Mouse (Mus musculus) limb, embryonic 15.5 days (tissue): ENCODE results near the gene Vmn2r89. TPM values are rescaled to one million over a fixed set of nuclear protein-coding genes. Genes with fewer than 3 reads are reported as not detected.
"Not testable (repeated sequence)": the region's sequence is repeated elsewhere in the genome, so short reads cannot be mapped to it uniquely, and the experiment has no call there.

Experiments used
- ATAC-seq: fragments of 200-750 bp; cut with Nextera tagmentation; 2 replicates; pipeline ENCODE4 v1.8.0; 2017; ENCODE audit warnings: low read depth, moderate TSS enrichment; ENCODE audit not compliant: insufficient number of reproducible peaks, low FRiP score, low TSS enrichment
- H3K27ac ChIP-seq: fragments of 300-500 bp; sonication (generic); 2 replicates; pipeline ENCODE4 v1.5.1; 2015; ENCODE audit warnings: moderate library complexity, mild to moderate bottlenecking, inconsistent platforms
- H3K27me3 ChIP-seq: fragments of 300-500 bp; sonication (generic); 2 replicates; pipeline ENCODE4 v1.6.1; 2015; ENCODE audit warnings: inconsistent platforms
- H3K36me3 ChIP-seq: fragments of 300-500 bp; sonication (generic); 2 replicates; pipeline ENCODE4 v1.6.1; 2015; ENCODE audit warnings: inconsistent platforms
- H3K4me1 ChIP-seq: fragments of 300-500 bp; sonication (generic); 2 replicates; pipeline ENCODE4 v1.6.1; 2015; ENCODE audit warnings: inconsistent platforms
- H3K4me2 ChIP-seq: fragments of 300-500 bp; sonication (generic); 2 replicates; pipeline ENCODE4 v1.6.1; 2015; ENCODE audit warnings: mild to moderate bottlenecking, inconsistent platforms
- H3K4me3 ChIP-seq: fragments of 300-500 bp; sonication (generic); 2 replicates; pipeline ENCODE4 v1.5.1; 2015; ENCODE audit warnings: mild to moderate bottlenecking, inconsistent platforms
- H3K9ac ChIP-seq: fragments of 300-500 bp; sonication (generic); 2 replicates; pipeline ENCODE4 v1.6.1; 2015; ENCODE audit warnings: inconsistent platforms
- H3K9me3 ChIP-seq: fragments of 300-500 bp; sonication (generic); 2 replicates; pipeline ENCODE4 v1.6.1; 2016; ENCODE audit warnings: inconsistent platforms
- WGBS: fragments of 180-500 bp; shearing (Covaris S2); methylation state at CpG from one replicate; pipeline ENCODE4 v1.1.7; 2015; 5-methylcytosine and 5-hydroxymethylcytosine counted together
- polyA plus RNA-seq: library from polyadenylated mRNA; unstranded; fragments of >200 nt; fragmentation: Nextera tagmentation; extraction: Ambion mirVana; gene quantifications from 2 replicates; pipeline ENCODE4 v1.2.1, GENCODE M21; 2015

Gene Vmn2r89
- polyA plus RNA-seq: not detected in 2 replicates

GRCm38 (mm10) chr14:51451557-51451956 lies at the start of gene Vmn2r89:
Gene Vmn2r89, plus strand, starts transcription at chr14:51451857.
- WGBS: 70% methylated on average over 2 of the region's 2 CpGs
- H3K27me3 ChIP-seq, ATAC-seq, H3K9me3 ChIP-seq, H3K27ac ChIP-seq, H3K36me3 ChIP-seq, H3K4me3 ChIP-seq, H3K9ac ChIP-seq, H3K4me2 ChIP-seq, H3K4me1 ChIP-seq: not testable (repeated sequence)

- H3K27ac ChIP-seq: no peak within 1 kb of the TSS
- no peaks in the 10 kb centered on the region for H3K36me3 ChIP-seq
- ATAC-seq: no peak
- no peaks in the 10 kb centered on the region for H3K27me3 ChIP-seq
- no peaks in the 10 kb centered on the region for H3K9me3 ChIP-seq
- H3K9ac ChIP-seq: no peak within 1 kb of the TSS
- no peaks in the 10 kb centered on the region for H3K4me1 ChIP-seq
- H3K4me3 ChIP-seq: no peak within 1 kb of the TSS
- H3K4me2 ChIP-seq: no peak within 1 kb of the TSS
- WGBS: 77% methylated on average over 1 of the region's 1 CpGs
Observed at GRCm38 (mm10) chr14:51410520-51410919, 41.1 kb upstream of the Vmn2r89 start, which contains the start of gene Vmn2r88. Gene Vmn2r88, plus strand, starts transcription at chr14:51410820.

GRCm38 (mm10) chr14:51423885-51424284 lies 27.8 kb upstream of the Vmn2r89 start:
- Histone ChIP-seq H3K4me2 (no peak overlapping the region), H3K4me1 (no peaks in the 10 kb centered on the region), H3K27me3 (no peaks in the 10 kb centered on the region), H3K36me3 (no peaks in the 10 kb centered on the region), H3K27ac (no peak overlapping the region), H3K9ac (no peak overlapping the region), H3K9me3 (no peaks in the 10 kb centered on the region), H3K4me3 (no peak overlapping the region)
- 53% methylated on average over 2 of the region's 2 CpGs for WGBS
- no peak for ATAC-seq

GRCm38 (mm10) chr14:51430138-51430537 lies 21.5 kb upstream of the Vmn2r89 start:
- H3K27me3 ChIP-seq, H3K9ac ChIP-seq, H3K9me3 ChIP-seq, H3K4me2 ChIP-seq, H3K36me3 ChIP-seq, H3K4me3 ChIP-seq, H3K27ac ChIP-seq, ATAC-seq, H3K4me1 ChIP-seq: not testable (repeated sequence)

GRCm38 (mm10) chr14:51434546-51434945 lies 17.1 kb upstream of the Vmn2r89 start:
- H3K36me3 ChIP-seq: no peaks in the 10 kb centered on the region
- no peak overlapping the region for H3K27ac ChIP-seq
- H3K4me3 ChIP-seq: no peak overlapping the region
- H3K27me3 ChIP-seq: no peaks in the 10 kb centered on the region
- 92% methylated on average over 16 of the region's 16 CpGs for WGBS
- ATAC-seq: no peak
- no peaks in the 10 kb centered on the region for H3K9me3 ChIP-seq
- no peak overlapping the region for H3K9ac ChIP-seq
- H3K4me1 ChIP-seq: no peaks in the 10 kb centered on the region
- no peak overlapping the region for H3K4me2 ChIP-seq

- Histone ChIP-seq H3K36me3 (no peaks in the 10 kb centered on the region), H3K9ac (no peak overlapping the region), H3K9me3 (no peaks in the 10 kb centered on the region), H3K27me3 (no peaks in the 10 kb centered on the region), H3K4me3 (no peak overlapping the region), H3K4me2 (no peak overlapping the region), H3K27ac (no peak overlapping the region), H3K4me1 (no peaks in the 10 kb centered on the region)
- ATAC-seq: peak; percentile 55; the same call in 1 of the 2 replicates
- 97% methylated on average over 26 of the region's 26 CpGs for WGBS
Observed at GRCm38 (mm10) chr14:51435020-51435419, 16.6 kb upstream of the Vmn2r89 start.

GRCm38 (mm10) chr14:51438955-51439354 lies 12.7 kb upstream of the Vmn2r89 start:
- WGBS: 88% methylated on average over 4 of the region's 4 CpGs
- Histone ChIP-seq H3K4me2 (no peak overlapping the region), H3K27ac (no peak overlapping the region), H3K4me1 (no peaks in the 10 kb centered on the region), H3K4me3 (no peak overlapping the region), H3K27me3 (no peaks in the 10 kb centered on the region), H3K9me3 (no peaks in the 10 kb centered on the region), H3K9ac (no peak overlapping the region), H3K36me3 (no peaks in the 10 kb centered on the region)
- ATAC-seq: no peak

GRCm38 (mm10) chr14:51480278-51480677 lies 28.6 kb downstream of the Vmn2r89 start:
- WGBS: 85% methylated on average over 10 of the region's 10 CpGs
- not testable (repeated sequence) for H3K27ac ChIP-seq, ATAC-seq

GRCm38 (mm10) chr14:51481332-51482015 lies 29.8 kb downstream of the Vmn2r89 start:
- ATAC-seq, H3K4me2 ChIP-seq, H3K4me3 ChIP-seq, H3K36me3 ChIP-seq, H3K9ac ChIP-seq, H3K9me3 ChIP-seq, H3K4me1 ChIP-seq, H3K27me3 ChIP-seq, H3K27ac ChIP-seq: not testable (repeated sequence)
- WGBS: 78% methylated on average over 12 of the region's 12 CpGs

More at GRCm38 (mm10) chr14:51480278-51480677, 28.6 kb downstream of the Vmn2r89 start:
- not testable (repeated sequence) for H3K27me3 ChIP-seq, H3K4me1 ChIP-seq, H3K4me3 ChIP-seq, H3K36me3 ChIP-seq, H3K9me3 ChIP-seq, H3K4me2 ChIP-seq, H3K9ac ChIP-seq

GRCm38 (mm10) chr14:51482051-51482715 lies 30.5 kb downstream of the Vmn2r89 start:
- Histone ChIP-seq H3K9me3 (no peaks in the 10 kb centered on the region), H3K36me3 (no peaks in the 10 kb centered on the region), H3K4me2 (no peak overlapping the region), H3K4me1 (no peaks in the 10 kb centered on the region), H3K9ac (no peak overlapping the region), H3K4me3 (no peak overlapping the region), H3K27ac (no peak overlapping the region), H3K27me3 (no peaks in the 10 kb centered on the region)
- 73% methylated on average over 5 of the region's 5 CpGs for WGBS
- no peak for ATAC-seq

- not testable (repeated sequence) for H3K4me2 ChIP-seq, H3K9me3 ChIP-seq, ATAC-seq, H3K9ac ChIP-seq, H3K4me1 ChIP-seq, H3K36me3 ChIP-seq, H3K4me3 ChIP-seq, H3K27me3 ChIP-seq, H3K27ac ChIP-seq
- 83% methylated on average over 10 of the region's 10 CpGs for WGBS
Observed at GRCm38 (mm10) chr14:51482971-51483381, 31.3 kb downstream of the Vmn2r89 start.

- no peak for ATAC-seq
- Histone ChIP-seq H3K27ac (no peak overlapping the region), H3K27me3 (no peaks in the 10 kb centered on the region), H3K4me2 (no peak overlapping the region), H3K36me3 (no peaks in the 10 kb centered on the region), H3K4me1 (no peaks in the 10 kb centered on the region), H3K4me3 (no peak overlapping the region), H3K9me3 (no peaks in the 10 kb centered on the region), H3K9ac (no peak overlapping the region)
- 83% methylated on average over 1 of the region's 1 CpGs for WGBS
Observed at GRCm38 (mm10) chr14:51483671-51484070, 32.0 kb downstream of the Vmn2r89 start.
